ENCODE assay signal across 15 mouse cellular contexts in the genomic region with DNA sequence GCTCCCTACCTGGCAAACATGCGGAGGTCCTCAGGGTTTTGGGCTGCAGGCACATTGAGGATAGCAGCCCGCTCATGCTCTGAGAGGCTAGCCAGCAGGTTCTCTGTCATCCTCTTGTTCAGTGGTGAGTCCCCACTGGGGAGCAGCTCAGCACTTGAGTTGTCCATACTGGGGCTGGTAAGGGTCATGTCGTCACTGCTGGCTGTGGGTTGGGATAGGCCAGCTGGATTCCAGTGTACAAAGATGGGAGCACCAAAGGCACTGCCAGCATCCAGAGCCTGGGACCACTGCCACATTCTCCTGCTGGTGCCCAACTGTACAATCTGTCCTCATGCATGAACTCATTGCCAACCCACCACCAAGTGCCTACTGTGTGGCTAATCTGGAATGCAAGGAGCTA. TPM values are rescaled to one million over a fixed set of nuclear protein-coding genes. Genes with fewer than 3 reads are reported as not detected.
DNase-seq lines count a peak whose midpoint lies in the region; ATAC-seq lines count a peak whose summit lies in the region.
"Had no signal": no experiment of that assay in that cellular context is flagged by ENCODE, and none has a peak within 500 bp of the region (broad histone marks: within the 10 kb centered on the region; RNA-seq: fewer than 3 reads in every experiment).

No protein-coding gene starts in this region.

- H3K27ac ChIP-seq in heart, embryonic 12.5 days (ENCODE audit: poor library complexity, severe bottlenecking) = no peak overlapping the region
- H3K27ac ChIP-seq: embryonic facial prominence, embryonic 12.5 days; limb, embryonic 10.5 days had no signal

- H3K4me1 ChIP-seq in heart, embryonic 12.5 days (replicated peaks) = peaks cover 17% of the 10 kb centered on the region; the same call in 1 of the 2 replicates

- 87% methylated on average over 3 of the region's 3 CpGs for WGBS in heart, embryonic 12.5 days

- no peak overlapping the region for H3K9ac ChIP-seq in heart, embryonic 12.5 days
- H3K9ac ChIP-seq: embryonic facial prominence, embryonic 12.5 days had no signal

- peaks cover 68% of the 10 kb centered on the region for H3K36me3 ChIP-seq in heart, embryonic 12.5 days

- no peak overlapping the region for H3K4me2 ChIP-seq in heart, embryonic 12.5 days
- H3K4me2 ChIP-seq: embryonic facial prominence, embryonic 12.5 days had no signal

- no peak for ATAC-seq in heart, embryonic 12.5 days (ENCODE audit: insufficient number of reproducible peaks, low FRiP score)

- DNase-seq in adrenal gland, postnatal 14 days = peak; percentile 3
- no peak for DNase-seq in adrenal gland, adult 2 months
- DNase-seq in heart, postnatal 10 days = peak; percentile 45 to 47
- DNase-seq in left cerebral cortex, postnatal 4 days = peak; percentile 87
- DNase-seq in left cerebral cortex, adult 18-20 months (ENCODE audit: low spot score in 2 of 2) = no peak
- peak; percentile 71 for DNase-seq in cerebellum, adult 9-10 months
- no peak for DNase-seq in spleen, adult 12 weeks (ENCODE audit: low spot score)
- DNase-seq: kidney, adult 18-20 months; lung, adult 2 months had no signal

- no peaks in the 10 kb centered on the region for H3K27me3 ChIP-seq in heart, embryonic 12.5 days (replicated peaks)
- H3K27me3 ChIP-seq: CH12.LX; embryonic facial prominence, embryonic 12.5 days had no signal

- no peak overlapping the region for H3K4me3 ChIP-seq in heart, embryonic 12.5 days
- H3K4me3 ChIP-seq: embryonic facial prominence, embryonic 12.5 days; limb, embryonic 10.5 days had no signal

- intact Hi-C loops in heart, postnatal 10 days (cut with DNase I) = no loop called here
- intact Hi-C loops in left cerebral cortex, postnatal 4 days (cut with DNase I) = no loop called here

- H3K9me3 ChIP-seq in heart, embryonic 12.5 days (replicated peaks) = no peaks in the 10 kb centered on the region
- H3K9me3 ChIP-seq: embryonic facial prominence, embryonic 12.5 days; limb, embryonic 10.5 days had no signal

RNA-seq across cellular contexts. Expression of a gene that starts 7.6 kb away (rescaled TPM):
- total RNA-seq in adrenal gland, postnatal 14 days (2021) = 15.3 and 21.3 TPM in 2 replicates
- 10 to 100 TPM; 17.1 to 19.6 TPM for total RNA-seq in adrenal gland, adult 2 months (2021)
- polyA plus RNA-seq in adrenal gland, adult 2 months (2012; rRNA removed) = 17.1 and 21.1 TPM in 2 replicates
- 10 to 100 TPM in 1 of 2 experiments, 1 to 10 TPM in 1; 9.8 to 10.3 TPM for total RNA-seq in heart, postnatal 10 days (2021)
- polyA plus RNA-seq in heart, embryonic 12.5 days (2016; fragmentation: Nextera tagmentation; extraction: Ambion mirVana) = 17.8 and 19.1 TPM in 2 replicates
- 10 to 100 TPM; 21.5 to 22.5 TPM for total RNA-seq in left cerebral cortex, postnatal 4 days (2021)
- total RNA-seq in left cerebral cortex, adult 18-20 months (2021) = 10 to 100 TPM; 18.2 to 21.3 TPM

RNA-seq across cellular contexts. Expression of a gene that starts 11.8 kb away (rescaled TPM):
- 22.4 and 24.3 TPM in 2 replicates for total RNA-seq in adrenal gland, postnatal 14 days (2021)
- total RNA-seq in adrenal gland, adult 2 months (2021) = 10 to 100 TPM; 28.0 to 28.6 TPM
- 137 and 151 TPM in 2 replicates for polyA plus RNA-seq in adrenal gland, adult 2 months (2012; rRNA removed)
- 10 to 100 TPM; 30.5 to 31.1 TPM for total RNA-seq in heart, postnatal 10 days (2021)
- polyA plus RNA-seq in heart, embryonic 12.5 days (2016; fragmentation: Nextera tagmentation; extraction: Ambion mirVana) = 42.5 and 47.7 TPM in 2 replicates
- 10 to 100 TPM; 17.9 to 19.8 TPM for total RNA-seq in left cerebral cortex, postnatal 4 days (2021)
- 10 to 100 TPM; 11.1 to 14.2 TPM for total RNA-seq in left cerebral cortex, adult 18-20 months (2021)

RNA-seq across cellular contexts. Expression of a gene that starts 28.7 kb away (rescaled TPM):
- 19.7 and 20.8 TPM in 2 replicates for total RNA-seq in adrenal gland, postnatal 14 days (2021)
- 10 to 100 TPM in 1 of 2 experiments, 1 to 10 TPM in 1; 9.8 to 15.5 TPM for total RNA-seq in adrenal gland, adult 2 months (2021)
- polyA plus RNA-seq in adrenal gland, adult 2 months (2012; rRNA removed) = 7.2 and 7.8 TPM in 2 replicates
- total RNA-seq in heart, postnatal 10 days (2021) = 10 to 100 TPM; 10.6 to 12.4 TPM
- polyA plus RNA-seq in heart, embryonic 12.5 days (2016; fragmentation: Nextera tagmentation; extraction: Ambion mirVana) = 44.4 and 45.6 TPM in 2 replicates
- total RNA-seq in left cerebral cortex, postnatal 4 days (2021) = 10 to 100 TPM; 20.3 to 21.6 TPM
- total RNA-seq in left cerebral cortex, adult 18-20 months (2021) = 10 to 100 TPM; 24.5 to 29.0 TPM

RNA-seq across cellular contexts. Expression of a gene that starts 33.6 kb away (rescaled TPM):
- total RNA-seq in adrenal gland, postnatal 14 days (2021) = 45.3 and 54.8 TPM in 2 replicates
- total RNA-seq in adrenal gland, adult 2 months (2021) = 10 to 100 TPM; 58.6 to 68.2 TPM
- 176 and 201 TPM in 2 replicates for polyA plus RNA-seq in adrenal gland, adult 2 months (2012; rRNA removed)
- 10 to 100 TPM; 26.6 to 27.6 TPM for total RNA-seq in heart, postnatal 10 days (2021)
- 38.6 and 42.8 TPM in 2 replicates for polyA plus RNA-seq in heart, embryonic 12.5 days (2016; fragmentation: Nextera tagmentation; extraction: Ambion mirVana)
- total RNA-seq in left cerebral cortex, postnatal 4 days (2021) = 10 to 100 TPM; 51.0 to 57.6 TPM
- 10 to 100 TPM; 43.6 to 45.6 TPM for total RNA-seq in left cerebral cortex, adult 18-20 months (2021)

RNA-seq across cellular contexts. Expression of a gene that starts 33.8 kb away (rescaled TPM):
- 0.41 and 0.53 TPM in 2 replicates for total RNA-seq in adrenal gland, postnatal 14 days (2021)
- under 1 TPM; 0.26 to 0.31 TPM for total RNA-seq in adrenal gland, adult 2 months (2021)
- 0.69 TPM in 1 of 2 replicates, not detected in the other for polyA plus RNA-seq in adrenal gland, adult 2 months (2012; rRNA removed)
- under 1 TPM in 1 of 2 experiments, not detected in 1; 0.10 TPM for total RNA-seq in heart, postnatal 10 days (2021)
- polyA plus RNA-seq in heart, embryonic 12.5 days (2016; fragmentation: Nextera tagmentation; extraction: Ambion mirVana) = 0.18 TPM in 1 of 2 replicates, not detected in the other
- total RNA-seq in left cerebral cortex, postnatal 4 days (2021) = not detected
- total RNA-seq in left cerebral cortex, adult 18-20 months (2021) = not detected
- total RNA-seq: gastrocnemius, adult 18-20 months had no signal
- polyA plus RNA-seq: embryonic facial prominence, embryonic 12.5 days; limb, embryonic 10.5 days; neural tube, embryonic 14.5 days had no signal

Comparison
In these comparisons a context has a peak if more than half of its experiments do, and no peak if none do; other contexts are left out.
1. DNase-seq: peak in adrenal gland, postnatal 14 days (single experiment), heart, postnatal 10 days (2 of 2), left cerebral cortex, postnatal 4 days (single experiment) and cerebellum, adult 9-10 months (single experiment); none in adrenal gland, adult 2 months (single experiment), left cerebral cortex, adult 18-20 months (0 of 2) and spleen, adult 12 weeks (single experiment).